ENCODE assay signal across 21 mouse cellular contexts in genomic region chr2:117886516-117886915, GRCm38 (mm10).
A peak's percentile ranks its signal among the peaks of the same experiment; 100 is the strongest.
DNase-seq lines count a peak whose midpoint lies in the region; ATAC-seq lines count a peak whose summit lies in the region.
"Had no signal": no experiment of that assay in that cellular context is flagged by ENCODE, and none has a peak within 500 bp of the region (broad histone marks: within the 10 kb centered on the region; RNA-seq: fewer than 3 reads in every experiment).

No protein-coding gene starts in this region.

- peak; percentile 26 for DNase-seq in embryo, embryonic 10.5 days (ENCODE audit: low spot score)
- DNase-seq in embryo, embryonic 10 days (ENCODE audit: low spot score) = no peak
- DNase-seq in 3T3-L1 (ENCODE audit: low read depth, low spot score) = peak; percentile 36
- peak; percentile 84 for DNase-seq in fibroblast of lung, adult 2 months (ENCODE audit: low read depth)
- no peak for DNase-seq in lung, postnatal 4 days
- no peak for DNase-seq in retina, embryonic 14.5 days (ENCODE audit: low spot score)
- DNase-seq: adrenal gland, adult 8-10 months; adrenal gland, postnatal 36 days; cerebellum, adult 2 months; cerebellum, postnatal 10 days; forebrain, postnatal 0 days; gastrocnemius, postnatal 14 days; heart, postnatal 10 days; heart, postnatal 4 days; kidney, adult 11 months had no signal

- no peaks in the 10 kb centered on the region for H3K36me3 ChIP-seq in embryonic facial prominence, embryonic 12.5 days
- H3K36me3 ChIP-seq in midbrain, embryonic 16.5 days (ENCODE audit: control insufficient read depth, insufficient read depth, low read length) = no peaks in the 10 kb centered on the region
- H3K36me3 ChIP-seq: embryonic facial prominence, embryonic 15.5 days; forebrain, embryonic 12.5 days; hindbrain, embryonic 12.5 days had no signal

- no peak overlapping the region for H3K9ac ChIP-seq in embryonic facial prominence, embryonic 12.5 days
- H3K9ac ChIP-seq in midbrain, embryonic 16.5 days (ENCODE audit: low read depth, low read length) = no peak overlapping the region
- H3K9ac ChIP-seq: embryonic facial prominence, embryonic 15.5 days; forebrain, embryonic 12.5 days; forebrain, postnatal 0 days; hindbrain, embryonic 12.5 days had no signal

- H3K4me2 ChIP-seq in embryonic facial prominence, embryonic 12.5 days (replicated peaks) = no peak overlapping the region
- no peak overlapping the region for H3K4me2 ChIP-seq in midbrain, embryonic 16.5 days (ENCODE audit: low read length)
- H3K4me2 ChIP-seq: embryonic facial prominence, embryonic 15.5 days; forebrain, embryonic 12.5 days; hindbrain, embryonic 12.5 days had no signal

- H3K27me3 ChIP-seq in embryonic facial prominence, embryonic 12.5 days = no peaks in the 10 kb centered on the region
- H3K27me3 ChIP-seq in midbrain, embryonic 16.5 days (ENCODE audit: control insufficient read depth, insufficient read depth, low read depth, low read length) = no peaks in the 10 kb centered on the region
- H3K27me3 ChIP-seq: embryonic facial prominence, embryonic 15.5 days; forebrain, embryonic 12.5 days; hindbrain, embryonic 12.5 days had no signal

- H3K9me3 ChIP-seq in embryonic facial prominence, embryonic 12.5 days = no peaks in the 10 kb centered on the region
- H3K9me3 ChIP-seq in midbrain, embryonic 16.5 days (replicated peaks; ENCODE audit: control insufficient read depth, low read length, poor library complexity, severe bottlenecking) = no peaks in the 10 kb centered on the region
- H3K9me3 ChIP-seq: embryonic facial prominence, embryonic 15.5 days; forebrain, embryonic 12.5 days; hindbrain, embryonic 12.5 days had no signal

- no peak overlapping the region for H3K4me3 ChIP-seq in embryonic facial prominence, embryonic 12.5 days
- no peak overlapping the region for H3K4me3 ChIP-seq in midbrain, embryonic 16.5 days (ENCODE audit: low read depth, low read length)
- H3K4me3 ChIP-seq: embryonic facial prominence, embryonic 15.5 days; forebrain, embryonic 12.5 days; hindbrain, embryonic 12.5 days had no signal

- H3K4me1 ChIP-seq in embryonic facial prominence, embryonic 12.5 days = 0 out of 2 replicates have a peak, but pooled peaks cover 3% of the 10 kb centered on the region
- H3K4me1 ChIP-seq in midbrain, embryonic 16.5 days (ENCODE audit: control insufficient read depth, insufficient read depth, low read length) = no peaks in the 10 kb centered on the region
- H3K4me1 ChIP-seq: embryonic facial prominence, embryonic 15.5 days; forebrain, embryonic 12.5 days; hindbrain, embryonic 12.5 days had no signal

- WGBS in embryonic facial prominence, embryonic 12.5 days = 38% methylated on average over 3 of the region's 3 CpGs
- WGBS in midbrain, embryonic 16.5 days = 91% methylated on average over 3 of the region's 3 CpGs

- ATAC-seq in embryonic facial prominence, embryonic 12.5 days (ENCODE audit: insufficient number of reproducible peaks, insufficient read depth, low FRiP score, low TSS enrichment) = no peak
- no peak for ATAC-seq in midbrain, embryonic 16.5 days
- ATAC-seq: forebrain, postnatal 0 days; hindbrain, postnatal 0 days had no signal

- peak overlapping the region; percentile 13; the same call in 1 of the 2 replicates for H3K27ac ChIP-seq in embryonic facial prominence, embryonic 12.5 days
- H3K27ac ChIP-seq in midbrain, embryonic 16.5 days (ENCODE audit: low read length) = no peak overlapping the region
- H3K27ac ChIP-seq: embryonic facial prominence, embryonic 15.5 days; forebrain, embryonic 12.5 days; hindbrain, embryonic 12.5 days; hindbrain, postnatal 0 days had no signal

Comparison
In these comparisons a context has a peak if more than half of its experiments do, and no peak if none do; other contexts are left out.
1. DNase-seq: peak in embryo, embryonic 10.5 days (single experiment), 3T3-L1 (single experiment) and fibroblast of lung, adult 2 months (single experiment); none in embryo, embryonic 10 days (single experiment), lung, postnatal 4 days (0 of 2) and retina, embryonic 14.5 days (single experiment).